Mouse (Mus musculus) CH12.LX (cell line): ENCODE data around the gene Setd5.

Experiments used
- EP300 ChIP-seq: IDR thresholded peaks from 2 replicates; pipeline ENCODE4 v1.6.1; 2011; ENCODE audit warnings: low read length, improper control_type of control experiment
- MAZ ChIP-seq: IDR thresholded peaks from 2 replicates; pipeline ENCODE4 v1.6.1; 2012; ENCODE audit warnings: low read depth, mild to moderate bottlenecking, inconsistent platforms, low read length, improper control_type of control experiment, moderate library complexity
- POLR2AphosphoS2 ChIP-seq: IDR thresholded peaks from 2 replicates; pipeline ENCODE4 v1.6.1; 2011; ENCODE audit warnings: low read depth, low read length, improper control_type of control experiment

GRCm38 (mm10) chr6:113179195-113179733 is 102.1 kb downstream of the Setd5 start:
- TF ChIP-seq POLR2AphosphoS2: no peak
- TF ChIP-seq EP300: no peak
- TF ChIP-seq MAZ: no peak
